Mouse (Mus musculus) forebrain, embryonic 10.5 days (tissue): ENCODE measurements around the gene Mturn. TPM values are rescaled to one million over a fixed set of nuclear protein-coding genes. Genes with fewer than 3 reads are reported as not detected.

Experiments
- DNase-seq: peaks from one replicate; pipeline ENCODE4 v3.0.0-alpha.2; 2017; ENCODE audit warnings: low spot score; ENCODE audit errors: extremely low spot score
- H3K27ac ChIP-seq: fragments of 300-500 bp; sonication (generic); 2 replicates; pipeline ENCODE4 v1.5.1; 2016; ENCODE audit warnings: mild to moderate bottlenecking
- H3K27me3 ChIP-seq: fragments of 300-500 bp; sonication (generic); 2 replicates; pipeline ENCODE4 v1.6.1; 2016; ENCODE audit warnings: mild to moderate bottlenecking; ENCODE audit not compliant: poor library complexity, severe bottlenecking
- H3K36me3 ChIP-seq: fragments of 300-500 bp; sonication (generic); replicated peaks from 2 replicates; pipeline ENCODE4 v1.6.1; 2016; ENCODE audit warnings: mild to moderate bottlenecking, moderate library complexity
- H3K4me1 ChIP-seq: fragments of 300-500 bp; sonication (generic); 2 replicates; pipeline ENCODE4 v1.6.1; 2016
- H3K4me3 ChIP-seq: fragments of 300-500 bp; sonication (generic); 2 replicates; pipeline ENCODE4 v1.5.1; 2016; ENCODE audit warnings: mild to moderate bottlenecking, moderate library complexity
- H3K9me3 ChIP-seq: fragments of 300-500 bp; sonication (generic); 2 replicates; pipeline ENCODE4 v1.6.1; 2016; ENCODE audit warnings: mild to moderate bottlenecking, moderate library complexity
- WGBS: fragments of 180-500 bp; shearing (Covaris S2); methylation state at CpG from one replicate; pipeline ENCODE4 v1.1.7; 2016; 5-methylcytosine and 5-hydroxymethylcytosine counted together
- polyA plus RNA-seq: library from polyadenylated mRNA; unstranded; fragments of >200 nt; fragmentation: Nextera tagmentation; extraction: Ambion mirVana; gene quantifications from 2 replicates; pipeline ENCODE4 v1.2.1, GENCODE M21; 2016

Gene Mturn
- 7.9 and 10.0 TPM in 2 replicates for polyA plus RNA-seq

GRCm38 (mm10) chr6:54680891-54681745, at the start of gene Mturn:
Gene Mturn (plus strand): TSS chr6:54681624.
- peaks cover 47% of the 10 kb centered on the region for H3K27me3 ChIP-seq
- peaks cover 18% of the 10 kb centered on the region for H3K4me1 ChIP-seq
- 5% methylated on average over 44 of the region's 48 CpGs for WGBS
- H3K4me3 ChIP-seq = peak within 1 kb of the TSS; percentile 93
- H3K9me3 ChIP-seq = no peaks in the 10 kb centered on the region
- DNase-seq = peak; percentile 95
- H3K36me3 ChIP-seq = no peaks in the 10 kb centered on the region
- H3K27ac ChIP-seq = peak within 1 kb of the TSS; percentile 84

- DNase-seq = no peak
- H3K27me3 ChIP-seq = no peaks in the 10 kb centered on the region
- no peaks in the 10 kb centered on the region for H3K4me1 ChIP-seq
- WGBS = 95% methylated on average over 3 of the region's 3 CpGs
- H3K9me3 ChIP-seq = no peaks in the 10 kb centered on the region
- no peak overlapping the region for H3K27ac ChIP-seq
- peaks cover 32% of the 10 kb centered on the region for H3K36me3 ChIP-seq
- H3K4me3 ChIP-seq = no peak overlapping the region
These were observed 41.5 kb upstream of the Mturn start for GRCm38 (mm10) chr6:54639877-54640276.

GRCm38 (mm10) chr6:54641953-54642352, 39.5 kb upstream of the Mturn start:
- Histone ChIP-seq H3K4me3 (no peak overlapping the region), H3K36me3 (peaks cover 28% of the 10 kb centered on the region), H3K4me1 (no peaks in the 10 kb centered on the region), H3K27me3 (no peaks in the 10 kb centered on the region), H3K9me3 (no peaks in the 10 kb centered on the region), H3K27ac (no peak overlapping the region)
- 89% methylated on average over 2 of the region's 2 CpGs for WGBS
- DNase-seq = no peak

- WGBS = 92% methylated on average over 4 of the region's 4 CpGs
- Histone ChIP-seq H3K36me3 (peaks cover 26% of the 10 kb centered on the region), H3K27ac (no peak overlapping the region), H3K27me3 (no peaks in the 10 kb centered on the region), H3K4me3 (no peak overlapping the region), H3K4me1 (no peaks in the 10 kb centered on the region), H3K9me3 (no peaks in the 10 kb centered on the region)
- DNase-seq = no peak
These were observed 38.2 kb upstream of the Mturn start for GRCm38 (mm10) chr6:54643181-54643580.

- Histone ChIP-seq H3K27me3 (no peaks in the 10 kb centered on the region), H3K4me1 (no peaks in the 10 kb centered on the region), H3K9me3 (no peaks in the 10 kb centered on the region), H3K27ac (no peak overlapping the region), H3K36me3 (no peaks in the 10 kb centered on the region), H3K4me3 (no peak overlapping the region)
- no peak for DNase-seq
- WGBS = 85% methylated on average over 11 of the region's 11 CpGs
These were observed 25.8 kb upstream of the Mturn start for GRCm38 (mm10) chr6:54655471-54656095.

GRCm38 (mm10) chr6:54657861-54658260, 23.6 kb upstream of the Mturn start:
- 97% methylated on average over 6 of the region's 6 CpGs for WGBS
- H3K4me1 ChIP-seq = no peaks in the 10 kb centered on the region
- H3K27ac ChIP-seq = no peak overlapping the region
- H3K27me3 ChIP-seq = no peaks in the 10 kb centered on the region
- no peaks in the 10 kb centered on the region for H3K9me3 ChIP-seq
- H3K36me3 ChIP-seq = no peaks in the 10 kb centered on the region
- no peak for DNase-seq
- H3K4me3 ChIP-seq = no peak overlapping the region

GRCm38 (mm10) chr6:54669868-54670267, 11.6 kb upstream of the Mturn start:
- WGBS = 90% methylated on average over 6 of the region's 6 CpGs
- no peak overlapping the region for H3K4me3 ChIP-seq
- H3K4me1 ChIP-seq = no peaks in the 10 kb centered on the region
- no peaks in the 10 kb centered on the region for H3K27me3 ChIP-seq
- no peak for DNase-seq
- no peak overlapping the region for H3K27ac ChIP-seq
- H3K36me3 ChIP-seq = no peaks in the 10 kb centered on the region
- peaks cover 6% of the 10 kb centered on the region; the same call in 1 of the 2 replicates for H3K9me3 ChIP-seq

- no peak for DNase-seq
- Histone ChIP-seq H3K9me3 (no peaks in the 10 kb centered on the region; the same call in 1 of the 2 replicates), H3K27ac (no peak overlapping the region), H3K36me3 (no peaks in the 10 kb centered on the region), H3K4me1 (no peaks in the 10 kb centered on the region), H3K4me3 (no peak overlapping the region), H3K27me3 (no peaks in the 10 kb centered on the region)
- 57% methylated on average over 5 of the region's 5 CpGs for WGBS
These were observed 8.5 kb upstream of the Mturn start for GRCm38 (mm10) chr6:54672901-54673300.

- Histone ChIP-seq H3K27me3 (peaks cover 47% of the 10 kb centered on the region), H3K27ac (no peak overlapping the region), H3K36me3 (no peaks in the 10 kb centered on the region), H3K9me3 (no peaks in the 10 kb centered on the region), H3K4me1 (peaks cover 18% of the 10 kb centered on the region), H3K4me3 (no peak overlapping the region)
- 82% methylated on average over 5 of the region's 5 CpGs for WGBS
- DNase-seq = no peak
These were observed 1.7 kb upstream of the Mturn start for GRCm38 (mm10) chr6:54679686-54680085.

GRCm38 (mm10) chr6:54681746-54682428, 463 bp downstream of the Mturn start:
- Histone ChIP-seq H3K4me1 (peaks cover 18% of the 10 kb centered on the region), H3K9me3 (no peaks in the 10 kb centered on the region), H3K27ac (peak overlapping the region; percentile 84), H3K4me3 (peak overlapping the region; percentile 93), H3K36me3 (no peaks in the 10 kb centered on the region), H3K27me3 (peaks cover 47% of the 10 kb centered on the region)
- DNase-seq = no peak
- under 1% methylated on average over 61 of the region's 61 CpGs for WGBS

- no peak for DNase-seq
- Histone ChIP-seq H3K27me3 (peaks cover 43% of the 10 kb centered on the region), H3K36me3 (no peaks in the 10 kb centered on the region), H3K27ac (no peak overlapping the region), H3K4me1 (peaks cover 18% of the 10 kb centered on the region), H3K9me3 (no peaks in the 10 kb centered on the region), H3K4me3 (no peak overlapping the region)
- 86% methylated on average over 4 of the region's 4 CpGs for WGBS
These were observed 2.7 kb downstream of the Mturn start for GRCm38 (mm10) chr6:54684085-54684484.

GRCm38 (mm10) chr6:54685103-54685502, 3.7 kb downstream of the Mturn start:
- no peaks in the 10 kb centered on the region for H3K9me3 ChIP-seq
- H3K4me3 ChIP-seq = no peak overlapping the region
- H3K27ac ChIP-seq = no peak overlapping the region
- 85% methylated on average over 5 of the region's 5 CpGs for WGBS
- no peak for DNase-seq
- H3K27me3 ChIP-seq = peaks cover 33% of the 10 kb centered on the region
- H3K4me1 ChIP-seq = peaks cover 18% of the 10 kb centered on the region
- no peaks in the 10 kb centered on the region for H3K36me3 ChIP-seq
